Mouse (Mus musculus): ENCODE results near the gene Vmn1r204.
"Not testable (repeated sequence)": the region's sequence is repeated elsewhere in the genome, so short reads cannot be mapped to it uniquely, and the experiment has no call there.

DNA sequence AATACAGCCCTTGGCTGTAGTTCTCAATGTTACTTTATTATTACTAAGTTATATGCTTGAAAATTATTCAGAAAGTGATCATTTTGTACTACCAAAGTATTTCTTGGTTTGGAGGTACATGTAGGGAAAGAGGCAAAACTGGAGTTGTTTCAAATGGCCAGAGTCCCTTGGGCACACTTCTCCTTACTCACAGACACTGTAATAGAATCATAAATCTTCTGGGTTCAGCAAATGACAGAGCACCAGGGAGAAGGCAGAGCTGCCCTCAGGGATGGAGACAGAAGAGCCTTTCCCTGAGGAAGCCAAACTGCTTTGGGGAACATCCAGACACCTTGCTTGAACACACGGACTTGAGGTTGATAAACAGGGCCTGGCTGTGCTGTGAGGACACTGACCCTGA lies at the start of gene Vmn1r204:
- TF ChIP-seq GATA1, TAL1 (IDR thresholded peaks at IDR 0.05; ENCODE audit: low read length): not testable (repeated sequence)

Measured in erythroblast, embryonic 14.5 days (primary cell).